Mouse (Mus musculus) layer of hippocampus, postnatal 14 days (tissue): ENCODE data around the gene C1qtnf9. TPM values are rescaled to one million over a fixed set of nuclear protein-coding genes. Genes with fewer than 3 reads are reported as not detected.

Source experiments
- DNase-seq, 2 experiments: peaks; one replicate each; pipeline ENCODE4 v3.0.0; 2021 to 2022; ENCODE audit warnings: low spot score in 2 of 2, mixed read lengths in 1 of 2
- total RNA-seq, 2 experiments: library from RNA; stranded (reverse); gene quantifications; 2 replicates each; pipeline ENCODE4 v1.2.3; 2021

The C1qtnf9 gene
- total RNA-seq, 2 experiments from 2014 or later: 0.23 TPM; not detected in 1

DNA sequence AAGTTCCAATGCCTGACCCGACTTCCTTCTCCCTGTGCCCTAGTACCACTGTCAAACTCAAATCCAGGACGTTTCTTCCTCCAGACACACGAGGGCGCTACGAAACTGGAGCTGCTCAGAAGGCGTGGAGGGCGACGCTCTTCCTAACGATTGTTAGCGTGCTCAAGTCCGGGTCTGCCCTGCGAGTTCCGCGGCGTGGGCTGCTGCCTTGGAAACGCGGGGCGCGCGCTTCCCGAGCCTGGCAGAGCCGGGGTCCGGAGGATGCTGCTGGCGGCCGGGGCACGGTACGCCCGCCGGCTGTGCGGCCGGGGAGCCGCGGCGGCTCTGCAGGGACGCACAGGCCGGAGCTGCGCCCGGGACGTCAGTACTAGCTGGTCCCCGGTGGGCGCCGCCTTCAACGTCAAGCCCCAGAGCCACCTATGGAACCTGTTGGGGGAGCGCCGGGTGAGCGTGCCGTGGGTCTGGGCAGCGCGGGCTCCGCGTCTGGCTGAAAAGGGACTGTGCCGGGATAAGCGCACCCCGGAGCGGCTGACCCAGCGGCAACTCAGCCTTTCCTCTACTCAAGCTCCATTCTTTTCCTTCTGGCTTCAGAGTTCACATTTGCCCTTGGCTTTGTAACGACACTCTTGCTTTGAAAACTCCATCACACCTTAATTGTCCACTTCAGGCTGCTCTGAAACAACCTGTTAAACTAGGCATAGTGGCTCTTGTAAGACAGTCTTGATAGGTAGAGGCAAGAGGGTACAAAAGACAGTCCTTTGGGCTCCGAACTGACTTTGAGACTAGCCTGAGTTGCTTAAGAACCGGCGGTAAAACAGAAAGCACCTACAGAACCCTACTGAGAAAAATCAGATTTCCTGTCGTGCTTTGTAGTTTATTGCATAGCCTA is 16.7 kb downstream of the C1qtnf9 start, which contains the start of gene Mipep:
Gene Mipep (plus strand): TSS at position 147 of the 889 bp plus-strand sequence.
- DNase-seq: peak; percentile 76 to 90

DNA sequence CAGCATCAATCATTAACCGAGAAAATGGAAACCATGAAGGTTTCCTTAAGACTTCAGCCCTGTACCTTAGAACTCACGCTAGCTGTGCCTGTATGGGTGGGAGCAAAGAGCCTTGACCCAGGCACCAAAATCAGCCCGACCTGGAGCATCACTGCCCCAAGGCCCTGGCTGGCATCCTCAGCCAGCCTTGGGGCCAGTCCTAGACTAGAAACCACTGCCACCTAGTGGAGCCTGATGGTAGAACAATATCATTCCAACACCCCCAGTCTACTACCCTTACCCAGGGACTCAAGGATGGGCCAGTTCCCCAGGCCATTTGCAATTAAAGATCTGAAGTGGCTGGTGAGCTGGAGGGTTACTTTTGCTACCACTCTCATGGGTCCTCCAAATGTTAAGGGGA is 22.2 kb downstream of the C1qtnf9 start:
- DNase-seq: peak; percentile 35 to 52

- no peak for DNase-seq
These were observed 28.8 kb downstream of the C1qtnf9 start for GRCm38 (mm10) chr14:60796600-60797322.

- DNase-seq: no peak
These were observed 29.7 kb downstream of the C1qtnf9 start for GRCm38 (mm10) chr14:60797596-60797995.

DNA sequence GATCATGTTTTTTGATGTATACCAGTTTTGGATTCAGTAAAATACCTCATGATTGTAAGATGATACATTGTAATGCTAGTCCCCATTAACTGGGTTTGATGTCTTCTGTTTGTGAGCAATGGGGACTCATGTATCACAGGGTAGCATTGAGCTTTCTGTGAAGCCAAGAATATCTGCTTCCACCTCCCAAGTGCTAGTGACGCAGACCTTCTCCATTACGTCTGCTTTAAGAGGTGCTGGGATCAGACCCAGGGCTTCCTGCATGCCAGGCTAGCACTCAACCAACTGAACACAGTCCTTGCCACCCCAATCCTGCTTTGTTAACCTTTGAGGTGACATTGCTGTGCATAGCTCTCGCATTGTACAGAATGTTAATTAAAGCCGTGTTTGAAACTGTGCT is 30.8 kb downstream of the C1qtnf9 start:
- no peak for DNase-seq

- DNase-seq: peak in 1 of 2 experiments; percentile 65
These were observed 32.1 kb downstream of the C1qtnf9 start for GRCm38 (mm10) chr14:60799762-60800728.

GRCm38 (mm10) chr14:60802026-60802425 is 34.1 kb downstream of the C1qtnf9 start:
- no peak for DNase-seq

DNA sequence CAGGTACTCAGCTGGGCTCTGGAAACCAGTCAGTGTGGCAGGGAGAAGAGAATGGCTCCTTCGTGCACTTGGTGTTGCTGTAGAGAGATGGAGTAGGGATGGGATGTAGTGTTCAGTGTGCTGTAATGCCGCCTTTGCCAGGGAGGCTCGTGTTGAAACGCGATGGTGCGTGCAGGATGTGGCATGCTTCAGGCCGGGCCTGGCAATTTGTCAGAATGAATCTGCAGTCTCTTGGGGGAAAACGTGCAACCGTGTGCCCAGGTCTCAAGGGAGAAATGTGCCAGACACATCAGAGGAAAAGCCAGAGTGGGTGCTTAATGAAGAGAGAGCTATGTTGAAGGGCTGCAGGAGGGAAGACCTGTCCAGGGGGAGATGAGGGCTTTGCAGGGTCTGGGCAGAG is 37.0 kb downstream of the C1qtnf9 start:
- no peak for DNase-seq

GRCm38 (mm10) chr14:60805871-60806270 is 37.9 kb downstream of the C1qtnf9 start:
- no peak for DNase-seq

DNA sequence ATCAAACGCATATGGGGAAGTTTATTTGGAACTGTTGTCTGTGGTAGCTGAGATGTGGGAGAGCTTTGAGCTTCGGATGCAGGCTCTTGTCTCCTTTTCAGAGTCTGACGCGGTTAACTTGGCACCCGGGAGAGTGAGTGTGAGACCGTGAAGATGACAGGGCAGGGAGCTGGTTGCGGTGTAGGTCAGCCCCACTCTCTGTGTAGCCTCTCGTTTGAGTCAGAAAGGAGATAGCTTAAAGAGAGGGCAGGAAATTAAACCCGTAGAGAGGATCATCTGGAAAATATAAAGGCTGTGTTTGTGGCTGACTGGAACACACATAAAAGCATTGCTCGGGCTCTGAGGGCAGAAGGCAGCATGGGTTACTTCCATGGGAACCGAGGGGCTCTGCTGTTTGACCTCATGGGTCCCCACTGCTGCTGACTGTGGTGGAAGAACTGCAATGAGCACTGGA is 39.0 kb downstream of the C1qtnf9 start:
- no peak for DNase-seq

- no peak for DNase-seq
These were observed 41.9 kb downstream of the C1qtnf9 start for GRCm38 (mm10) chr14:60809881-60810280.

- DNase-seq: no peak
These were observed 43.6 kb downstream of the C1qtnf9 start for GRCm38 (mm10) chr14:60811547-60811946.

- DNase-seq: no peak
These were observed 47.2 kb downstream of the C1qtnf9 start for GRCm38 (mm10) chr14:60815098-60815497.

GRCm38 (mm10) chr14:60818045-60818444 is 50.1 kb downstream of the C1qtnf9 start:
- no peak for DNase-seq

DNA sequence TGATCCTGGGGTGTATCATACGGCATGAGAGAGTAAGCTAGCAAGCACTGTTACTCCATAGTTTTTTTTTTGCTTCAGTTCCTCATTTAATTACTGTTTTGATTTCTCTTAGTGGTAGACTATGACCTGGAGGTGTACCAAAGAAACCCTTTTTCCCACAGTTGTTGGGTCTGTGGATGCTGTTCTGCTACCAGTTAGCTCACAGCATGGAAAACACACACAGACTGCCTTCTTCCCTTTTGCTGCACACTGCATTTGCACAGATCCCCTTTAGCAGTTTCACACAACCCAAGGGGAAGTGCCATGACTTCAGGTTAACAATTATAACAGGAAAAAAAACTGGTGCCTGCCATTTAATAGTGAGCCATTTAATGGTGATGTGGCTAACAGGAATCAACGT is 62.2 kb downstream of the C1qtnf9 start:
- no peak for DNase-seq

Other genes starting within 250 kb of the C1qtnf9 start
- 10 to 100 TPM; 25.2 to 30.5 TPM for gene Spata13, start 134.1 kb upstream of the C1qtnf9 start, total RNA-seq
- 10 to 100 TPM; 29.2 to 29.5 TPM for gene Mipep, start 16.4 kb downstream of the C1qtnf9 start, total RNA-seq